Mouse (Mus musculus) NIH3T3 (cell line): ENCODE results near the gene Aqp8.

Experiments
- DNase-seq: peaks from one replicate; pipeline ENCODE4 v3.0.0-alpha.2; 2012; ENCODE audit warnings: low read depth

The Aqp8 gene

DNA sequence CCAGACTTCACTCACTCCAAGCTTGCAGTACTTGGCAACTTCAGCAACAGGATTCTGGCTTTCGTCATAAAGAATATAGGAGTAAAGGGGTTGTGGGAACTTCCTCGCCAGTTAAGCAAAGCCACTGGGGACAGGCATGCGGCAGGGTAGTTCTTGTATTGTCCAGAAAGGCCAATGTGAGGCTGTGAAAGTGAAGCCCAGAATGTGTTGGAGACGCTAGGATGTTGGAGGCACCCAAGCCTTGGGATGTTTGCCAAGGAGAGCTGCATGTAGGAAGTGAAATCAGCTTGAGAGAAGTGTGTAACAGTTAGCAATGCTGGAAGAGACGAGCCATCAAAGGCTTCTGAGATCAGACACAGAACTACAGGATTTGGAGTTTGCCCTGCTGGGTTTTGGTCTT is 25.6 kb downstream of the Aqp8 start:
- DNase-seq: peak; percentile 16

DNA sequence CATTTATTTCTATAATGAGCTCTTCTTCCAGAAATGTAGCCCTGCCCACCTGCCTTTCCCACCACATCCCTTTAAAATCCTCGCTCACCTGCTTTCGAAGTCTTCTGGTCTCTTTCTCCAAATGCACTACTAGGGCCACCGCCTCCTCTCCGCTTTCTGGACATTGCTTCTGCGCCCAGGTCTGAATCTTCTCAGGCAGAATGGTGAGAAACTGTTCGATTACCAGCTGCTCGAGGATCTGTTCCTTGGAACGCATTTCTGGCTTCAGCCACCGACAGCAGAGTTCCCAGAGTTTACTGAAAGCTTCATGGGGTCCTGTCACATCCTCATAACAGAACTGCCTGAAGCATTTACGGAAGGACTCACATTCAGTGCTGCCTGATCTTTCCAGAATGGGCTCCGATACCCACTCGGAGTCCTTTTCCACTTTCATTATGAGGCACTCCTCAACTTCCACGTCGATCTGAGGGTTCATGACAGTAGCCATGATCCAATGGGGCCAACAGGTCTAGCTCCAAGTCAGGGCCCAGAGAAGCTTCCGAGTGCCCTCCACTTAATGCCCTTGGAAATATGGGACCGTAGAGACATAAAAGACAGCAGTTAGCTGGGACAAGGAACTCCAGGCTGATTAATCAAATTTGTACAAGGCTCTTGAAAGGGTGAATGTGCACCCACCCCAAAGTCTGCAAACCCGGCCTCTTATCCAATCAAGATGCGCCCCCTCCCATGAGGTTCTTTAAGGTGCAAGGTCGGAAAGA is 37.6 kb downstream of the Aqp8 start:
- DNase-seq: no peak

DNA sequence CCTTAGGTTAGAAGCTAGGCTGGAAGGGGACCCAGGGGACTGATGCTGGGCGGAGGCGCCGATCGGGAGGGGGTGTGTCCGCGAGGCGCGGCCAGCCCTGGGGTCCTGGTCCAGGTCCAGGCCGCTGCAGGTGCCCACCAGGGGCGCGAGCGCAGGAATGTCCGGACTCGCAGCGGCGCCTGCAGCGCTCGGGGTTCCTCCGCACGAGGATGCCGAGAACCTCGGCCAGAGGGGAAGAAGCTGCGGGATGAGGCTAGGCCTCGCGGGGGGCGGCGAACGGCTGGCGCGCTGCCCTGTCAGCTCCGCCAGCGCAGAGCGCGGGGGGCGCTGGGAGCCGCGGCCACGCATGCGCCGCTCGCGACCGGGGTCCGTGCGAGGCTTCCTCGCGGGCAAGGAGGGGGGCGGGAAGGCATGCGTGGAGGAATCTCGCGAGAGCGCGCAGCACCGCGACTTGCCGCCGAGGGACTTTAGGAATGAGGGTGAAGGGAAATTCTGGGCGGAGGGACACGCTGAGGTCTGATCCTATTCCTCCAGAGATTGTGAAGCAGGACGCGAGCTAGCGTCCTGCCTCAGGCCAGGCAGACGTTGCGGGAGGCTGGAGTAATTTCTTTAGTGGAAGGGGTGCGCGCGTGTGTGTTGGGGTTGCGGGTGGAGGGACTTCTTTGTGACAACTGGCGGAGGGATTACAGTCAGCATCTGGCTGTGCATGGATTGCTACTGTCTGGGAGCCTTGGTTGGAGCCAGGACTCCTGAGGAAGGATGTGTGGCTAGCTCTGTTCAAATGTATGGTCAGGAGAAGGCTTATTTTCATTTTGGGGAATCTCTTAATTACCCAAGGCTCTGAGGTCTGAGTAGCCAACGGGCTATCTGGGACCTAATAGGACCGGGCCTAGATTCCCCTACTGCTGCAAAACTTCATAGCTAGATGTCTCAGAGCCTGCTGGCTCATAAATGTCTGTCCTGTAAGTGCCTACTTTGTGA is 38.4 kb downstream of the Aqp8 start, which contains the start of gene Zkscan2:
Zkscan2 (minus strand) TSS at position 211 of the 981 bp plus-strand sequence.
- DNase-seq: no peak

DNA sequence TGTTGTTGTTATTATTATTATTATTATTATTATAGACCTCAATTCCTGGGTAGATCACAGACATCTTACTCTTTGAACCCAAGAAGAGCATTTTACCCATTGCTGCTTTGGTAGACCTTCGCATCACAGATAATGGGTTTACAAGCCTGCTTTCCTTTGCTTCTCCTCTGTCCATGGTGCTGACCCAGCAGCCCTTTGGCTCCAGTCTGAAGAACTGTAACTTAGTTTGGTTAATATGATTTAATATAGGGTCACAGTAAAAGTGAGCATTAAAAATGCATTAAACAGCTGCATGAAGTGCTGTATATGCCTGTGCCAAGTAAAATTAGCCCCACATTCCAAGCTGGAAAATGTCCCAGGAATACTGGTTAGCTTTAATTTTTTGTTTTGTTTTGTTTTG is 41.3 kb downstream of the Aqp8 start:
- peak; percentile 78 for DNase-seq

DNA sequence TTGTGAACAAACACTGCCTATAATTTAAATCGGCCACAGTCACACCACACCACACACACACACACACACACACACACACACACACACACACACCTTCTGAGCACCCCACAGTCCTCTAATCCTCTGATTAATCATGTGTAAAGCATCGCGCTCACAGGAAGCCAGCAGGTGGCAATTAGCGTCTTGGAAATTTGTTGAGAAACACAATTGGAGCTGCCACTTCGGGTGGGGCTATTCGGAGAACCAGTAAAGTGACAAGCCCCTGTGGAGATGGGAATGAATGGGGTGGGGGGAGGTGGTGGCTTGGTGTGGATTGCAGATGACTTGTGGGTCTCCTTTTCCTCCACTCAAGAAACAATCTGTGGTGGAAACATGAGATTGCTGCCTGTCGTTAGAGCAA is 45.9 kb downstream of the Aqp8 start:
- no peak for DNase-seq
